Mouse (Mus musculus) left cerebral cortex, postnatal 25 days (tissue): ENCODE results near the gene Brms1l. TPM values are rescaled to one million over a fixed set of nuclear protein-coding genes. Genes with fewer than 3 reads are reported as not detected.
"Not testable (repeated sequence)": the region's sequence is repeated elsewhere in the genome, so short reads cannot be mapped to it uniquely, and the experiment has no call there.

Source experiments
- DNase-seq, 2 experiments: peaks; one replicate each; pipeline ENCODE4 v3.0.0; 2022; ENCODE audit warnings: low spot score in 2 of 2, mixed read lengths in 1 of 2
- intact Hi-C: fragments of 180-260 bp; cut with DNase I; formaldehyde crosslinking; loops from one replicate; pipeline ENCODE4 v1.15.1; 2025
- total RNA-seq, 2 experiments: library from RNA; stranded (reverse); gene quantifications; 2 replicates each; pipeline ENCODE4 v1.2.3; 2021

The Brms1l gene
- total RNA-seq = 10 to 100 TPM; 64.5 to 70.6 TPM

DNA sequence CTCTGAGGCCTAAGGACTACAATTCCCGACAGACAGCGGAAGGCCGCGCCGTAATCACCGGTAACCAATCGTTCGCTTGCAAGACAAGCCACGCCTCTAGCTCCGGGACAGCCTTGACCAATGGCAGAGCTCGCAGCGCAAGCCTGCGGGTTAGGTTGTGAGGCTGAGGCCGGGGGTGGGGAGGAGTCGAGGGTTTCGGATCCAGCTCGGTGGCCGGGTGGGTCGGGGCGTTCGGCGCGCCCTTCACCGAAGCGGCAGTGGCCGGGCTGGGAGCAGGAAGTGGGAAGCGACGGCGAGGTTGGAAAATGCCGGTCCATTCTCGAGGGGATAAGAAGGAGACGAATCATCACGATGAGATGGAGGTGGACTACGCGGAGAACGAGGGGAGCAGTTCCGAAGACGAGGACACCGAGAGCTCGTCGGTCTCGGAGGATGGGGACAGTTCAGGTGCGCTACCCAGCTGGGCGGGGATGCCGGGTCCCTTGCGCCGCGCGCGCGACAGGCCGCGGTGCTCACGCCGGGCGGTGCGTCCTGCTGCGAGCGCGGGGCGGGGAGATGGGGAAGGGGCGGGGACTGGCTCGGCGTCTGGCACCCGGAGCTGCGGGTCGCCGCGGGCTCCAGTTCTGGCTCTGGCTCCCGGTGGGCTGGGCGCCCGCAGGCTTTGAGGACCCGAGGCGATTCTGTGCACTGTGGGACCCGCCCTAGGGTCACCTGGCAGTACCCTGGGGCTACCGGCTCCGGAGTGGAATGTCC, at the start of gene Brms1l:
Gene Brms1l, plus strand, starts transcription at position 126 of the 753 bp plus-strand sequence.
- intact Hi-C loops = loop anchor here (10.0 kb wide), 2 partner anchors 312 to 532 kb away; partner anchors contain the start of gene Ppp2r3c
- peak; percentile 95 to 99 for DNase-seq

DNA sequence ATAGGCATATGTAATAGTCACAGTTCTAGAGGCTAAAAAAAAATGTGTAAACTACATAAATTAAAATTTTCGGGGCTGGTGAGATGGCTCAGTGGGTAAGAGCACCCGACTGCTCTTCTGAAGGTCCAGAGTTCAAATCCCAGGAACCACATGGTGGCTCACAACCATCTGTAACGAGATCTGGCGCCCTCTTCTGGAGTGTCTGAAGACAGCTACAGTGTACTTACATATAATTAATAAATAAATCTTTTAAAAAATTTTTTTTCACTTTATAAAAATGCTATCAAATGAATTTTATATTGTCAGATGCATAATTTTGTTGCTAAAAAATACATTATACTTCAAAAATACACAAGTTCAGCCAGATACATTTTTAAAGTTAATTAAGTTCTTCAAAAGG, 41.6 kb upstream of the Brms1l start:
- intact Hi-C loops = loop anchor here (5.0 kb wide), 1 partner anchor 38 kb away; no protein-coding TSS in a partner anchor
- DNase-seq = not testable (repeated sequence)

GRCm38 (mm10) chr12:55797103-55797502, 39.0 kb upstream of the Brms1l start:
- DNase-seq = no peak
- intact Hi-C loops = no loop called here

GRCm38 (mm10) chr12:55798745-55799144, 37.4 kb upstream of the Brms1l start:
- intact Hi-C loops = no loop called here
- DNase-seq = no peak

DNA sequence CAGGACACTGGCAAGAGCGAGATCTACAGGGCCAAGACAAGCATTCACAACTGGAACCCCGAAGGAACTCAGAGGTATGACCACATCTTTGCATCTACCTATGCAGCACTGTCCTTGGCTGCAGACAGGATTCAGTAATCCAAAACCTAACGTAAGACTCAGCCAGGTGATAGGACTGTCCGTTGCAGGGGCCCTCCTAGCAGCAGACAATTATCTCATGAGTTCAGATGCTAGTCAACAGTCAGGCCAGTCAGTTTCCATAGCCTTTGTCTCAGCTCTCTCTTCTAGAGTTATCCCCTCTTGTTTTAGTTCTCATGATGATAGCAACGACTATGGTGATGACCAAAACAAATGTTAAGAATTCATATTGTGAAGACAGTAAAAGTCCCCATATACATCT, 36.0 kb upstream of the Brms1l start:
- DNase-seq = no peak
- intact Hi-C loops = no loop called here

DNA sequence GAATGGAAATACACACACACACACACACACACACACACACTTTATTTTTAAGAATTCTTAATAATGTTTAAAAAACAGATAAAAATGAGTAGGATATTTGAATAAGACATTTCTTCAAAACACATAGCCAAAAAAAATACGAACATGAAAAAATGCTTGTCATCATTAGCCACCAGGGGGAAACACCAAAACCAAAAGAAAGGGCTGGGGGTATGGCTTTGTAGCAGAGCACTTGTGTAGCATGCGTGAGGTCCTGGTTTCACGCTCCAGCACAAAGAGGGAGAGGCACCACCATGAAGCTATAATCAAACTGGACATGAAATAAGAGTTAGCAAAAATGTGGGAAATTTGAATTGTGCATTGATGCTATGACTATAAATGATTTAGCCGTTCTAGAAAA, 35.0 kb upstream of the Brms1l start:
- intact Hi-C loops = no loop called here
- DNase-seq = no peak

DNA sequence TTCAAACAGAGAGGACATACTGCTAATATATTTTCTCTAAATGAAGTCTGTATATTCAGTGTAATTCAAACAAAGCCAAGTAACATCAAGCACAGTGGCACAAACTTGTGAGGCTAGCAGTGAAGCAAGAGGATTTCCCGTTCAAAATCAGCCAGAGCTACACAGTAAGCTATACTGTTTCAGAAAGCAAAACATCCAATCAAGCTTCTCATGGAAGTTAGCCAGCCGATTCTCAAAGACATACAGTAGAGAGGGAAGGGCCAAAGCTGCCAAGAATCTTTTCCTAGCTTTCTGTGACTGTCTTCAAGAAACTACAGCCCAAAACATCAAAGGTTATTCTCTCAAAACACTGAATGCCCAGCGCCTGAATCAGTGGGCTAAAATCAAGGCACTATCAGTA, 31.1 kb upstream of the Brms1l start:
- peak in 1 of 2 experiments; percentile 31 for DNase-seq
- intact Hi-C loops = no loop called here

DNA sequence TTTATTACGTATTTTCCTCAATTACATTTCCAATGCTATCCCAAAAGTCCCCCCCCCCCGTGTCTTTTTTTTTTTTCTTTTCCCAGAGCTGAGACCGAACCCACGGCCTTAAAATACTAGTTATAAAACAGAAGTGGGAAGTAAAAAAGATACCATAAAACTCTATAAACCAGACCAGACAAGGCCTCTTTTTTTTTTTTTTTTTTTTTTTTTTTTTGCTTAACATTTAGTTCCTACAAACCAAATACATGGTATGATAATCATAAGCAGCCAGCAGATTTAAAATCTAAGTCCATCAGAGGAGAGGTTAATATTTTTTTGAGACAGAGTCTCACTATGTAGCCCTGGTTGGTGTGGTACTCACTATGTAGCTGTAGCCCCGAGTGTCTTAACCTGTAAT, 19.6 kb upstream of the Brms1l start:
- DNase-seq = no peak
- intact Hi-C loops = no loop called here

DNA sequence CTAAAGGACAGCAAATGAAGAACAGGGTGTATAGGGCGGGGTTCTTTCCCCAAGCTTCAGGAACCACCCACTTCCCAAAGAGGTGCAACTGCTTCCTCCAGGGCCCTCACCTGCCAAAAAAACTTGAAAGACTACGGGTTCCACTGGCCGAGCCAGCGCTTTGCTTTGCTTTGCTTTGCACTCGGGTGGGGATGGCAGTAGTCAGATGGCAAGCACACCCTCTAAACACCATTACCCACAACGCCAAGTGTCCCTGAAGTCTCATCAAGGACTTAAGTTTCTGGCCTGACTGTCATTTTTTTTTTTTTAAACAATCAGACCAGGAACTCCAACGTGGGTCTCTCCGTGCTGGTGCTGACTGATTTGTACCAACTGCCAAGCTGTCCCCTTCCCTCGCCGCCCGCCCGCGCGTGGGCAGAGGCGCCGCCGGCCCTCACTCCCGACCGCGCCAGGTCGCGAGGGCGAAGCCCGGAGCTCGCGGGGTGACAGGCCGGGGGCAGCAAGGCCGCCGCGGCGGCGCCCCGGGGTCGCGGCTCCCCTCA, 15.9 kb upstream of the Brms1l start:
- peak; percentile 30 to 53 for DNase-seq
- intact Hi-C loops = no loop called here

- intact Hi-C loops = no loop called here
- DNase-seq = peak; percentile 85 to 92
Observed at GRCm38 (mm10) chr12:55820661-55821314, 15.3 kb upstream of the Brms1l start, which contains the start of gene Ralgapa1. Gene Ralgapa1, minus strand, starts transcription at chr12:55821167.

DNA sequence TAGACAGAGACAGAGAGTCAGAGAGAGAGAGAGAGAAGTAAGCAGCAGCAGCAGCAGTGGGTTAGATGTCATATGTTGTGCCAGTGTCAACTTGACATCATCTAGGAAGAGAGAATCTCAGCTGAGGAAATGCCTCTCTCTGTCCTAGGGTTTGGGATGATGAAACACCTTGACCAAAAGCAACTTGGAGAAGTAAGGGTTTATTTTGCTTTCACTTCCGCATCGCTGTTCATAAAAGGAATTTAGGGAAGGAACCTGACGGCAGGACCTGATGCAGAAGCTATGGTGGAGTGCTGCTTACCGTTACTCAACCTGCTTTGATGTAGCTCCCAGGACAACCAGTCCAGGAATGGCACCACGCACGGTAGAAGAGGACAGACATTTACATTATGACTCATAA, 12.1 kb upstream of the Brms1l start:
- intact Hi-C loops = no loop called here
- no peak for DNase-seq

- intact Hi-C loops = no loop called here
- no peak for DNase-seq
Observed at GRCm38 (mm10) chr12:55825537-55825936, 10.6 kb upstream of the Brms1l start.

DNA sequence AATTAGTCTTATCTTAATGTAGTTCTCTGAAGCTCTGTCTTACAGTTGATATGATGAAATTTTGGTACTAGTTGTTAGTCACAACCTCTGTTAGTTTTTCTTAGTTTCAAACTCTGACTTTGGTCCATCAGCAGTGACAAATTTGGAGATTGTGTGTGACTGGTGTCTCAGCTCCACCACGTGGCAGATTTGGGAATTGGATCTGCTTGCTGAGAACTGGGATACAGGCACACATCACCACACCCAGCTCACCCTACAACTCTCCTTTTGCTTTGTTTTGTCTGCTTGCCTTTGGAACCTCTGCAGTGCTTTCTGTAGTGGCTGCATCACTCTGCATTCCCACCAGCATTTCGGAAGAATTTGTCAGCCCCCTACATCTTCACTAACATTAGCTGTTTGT, 5.0 kb upstream of the Brms1l start:
- DNase-seq = peak; percentile 78 to 82
- intact Hi-C loops = loop anchor here (1.0 to 10.0 kb wide), 5 partner anchors 39 to 526 kb away; partner anchors contain the start of gene Ppp2r3c

GRCm38 (mm10) chr12:55832961-55833360, 3.2 kb upstream of the Brms1l start:
- intact Hi-C loops = loop anchor here (5.0 to 10.0 kb wide), 4 partner anchors 41 to 528 kb away; partner anchors contain the start of gene Ppp2r3c
- no peak for DNase-seq

DNA sequence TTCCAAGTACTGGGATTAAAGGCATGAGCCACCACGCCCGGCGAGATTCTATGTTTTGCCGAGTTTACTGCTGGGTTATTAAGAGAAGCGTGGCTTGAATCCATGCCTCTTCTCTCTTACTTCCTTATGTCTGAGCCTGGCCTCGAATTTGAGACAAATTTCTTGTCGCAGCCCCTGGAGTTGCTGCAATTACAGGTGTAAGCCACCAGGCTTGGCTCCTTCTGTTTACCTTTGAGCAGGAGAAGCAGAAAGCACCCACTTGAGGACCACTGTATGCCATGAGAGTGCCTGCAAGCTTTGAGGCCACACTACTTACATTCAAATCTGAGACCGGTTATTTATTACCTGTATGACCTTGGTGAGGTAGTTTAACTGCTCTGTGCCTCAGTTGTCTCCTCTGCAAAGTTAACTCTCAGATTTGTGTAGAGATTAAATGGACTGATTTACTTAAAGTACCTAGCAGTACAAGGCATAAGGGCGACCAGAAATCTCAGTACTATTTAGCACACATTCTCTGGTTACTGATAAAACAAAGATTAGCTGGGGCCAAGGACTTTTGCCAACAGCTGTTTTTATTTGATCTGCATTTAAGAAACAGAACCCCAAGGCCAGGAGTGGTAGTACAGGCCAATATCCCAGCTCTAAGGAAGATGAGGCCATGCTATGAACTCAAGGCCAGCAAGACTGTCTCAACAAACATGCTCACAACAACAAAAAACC, 2.1 kb upstream of the Brms1l start:
- intact Hi-C loops = loop anchor here (5.0 to 10.0 kb wide), 4 partner anchors 42 to 529 kb away; partner anchors contain the start of gene Ppp2r3c
- DNase-seq = no peak

DNA sequence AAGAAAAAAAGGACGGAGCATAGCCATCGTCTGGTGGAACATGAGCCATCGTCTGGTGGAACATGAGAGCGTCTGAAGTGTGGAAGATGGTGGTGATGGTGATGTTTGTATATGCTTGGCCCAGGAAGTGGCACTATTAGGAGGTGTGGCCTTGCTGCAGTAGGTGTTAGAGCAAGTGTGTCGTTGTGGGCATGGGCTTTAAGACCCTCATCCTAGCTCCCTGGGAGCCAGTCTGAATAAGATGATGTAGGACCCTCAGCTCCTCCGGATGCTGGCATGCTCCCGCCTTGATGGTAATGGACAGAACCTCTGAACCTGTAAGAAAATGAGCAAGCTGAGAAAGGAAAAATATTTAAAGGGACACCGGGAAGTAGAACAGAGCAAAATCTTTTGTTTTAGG, 1.2 kb upstream of the Brms1l start:
- intact Hi-C loops = loop anchor here (5.0 to 10.0 kb wide), 4 partner anchors 43 to 530 kb away; partner anchors contain the start of gene Ppp2r3c
- no peak for DNase-seq

DNA sequence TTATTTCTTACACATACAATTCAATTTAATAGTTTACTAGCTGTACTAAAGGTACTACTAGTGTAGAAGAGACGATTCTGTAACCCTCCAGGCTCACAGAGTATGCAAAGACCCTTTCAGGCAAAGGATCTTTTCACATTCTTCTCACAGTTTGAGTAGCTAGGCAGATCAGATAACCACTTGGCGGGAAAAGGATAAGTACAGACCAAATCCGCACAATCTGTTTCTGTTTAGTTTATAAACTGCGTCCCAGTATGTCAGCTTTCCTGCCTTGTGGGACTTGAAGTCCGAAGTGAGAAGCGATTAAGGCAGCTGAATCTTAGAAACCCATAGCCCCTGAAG, 296 bp upstream of the Brms1l start:
- DNase-seq = no peak
- intact Hi-C loops = loop anchor here (10.0 kb wide), 2 partner anchors 311 to 531 kb away; partner anchors contain the start of gene Ppp2r3c

- intact Hi-C loops = loop anchor here (10.0 kb wide), 2 partner anchors 313 to 533 kb away; partner anchors contain the start of gene Ppp2r3c
Observed at GRCm38 (mm10) chr12:55837495-55837894, 1.4 kb downstream of the Brms1l start.

DNA sequence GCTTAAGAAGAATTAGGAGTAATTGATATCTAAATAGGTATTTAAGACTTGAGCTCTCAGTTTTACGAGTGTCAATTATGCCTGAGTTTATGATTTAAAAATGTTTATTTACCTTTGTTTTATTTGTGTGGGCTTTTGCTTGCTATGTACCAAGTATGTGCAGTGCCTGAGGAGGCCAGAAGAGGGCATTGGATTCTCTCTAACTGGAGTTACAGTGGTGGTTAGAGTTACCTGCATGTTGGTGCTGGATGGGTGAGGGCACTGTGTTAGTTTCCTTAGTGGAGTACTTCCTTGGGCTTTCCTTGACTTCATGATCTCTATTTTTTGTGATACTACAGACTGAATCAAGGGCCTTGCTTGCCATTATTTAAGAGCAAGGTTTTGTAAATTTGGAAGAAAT, 10.6 kb downstream of the Brms1l start:
- intact Hi-C loops = no loop called here
- peak in 1 of 2 experiments; percentile 10 for DNase-seq

More at GRCm38 (mm10) chr12:55837495-55837894, 1.4 kb downstream of the Brms1l start:
- no peak for DNase-seq

- intact Hi-C loops = no loop called here
Observed at GRCm38 (mm10) chr12:55847851-55848250, 11.7 kb downstream of the Brms1l start.

More at GRCm38 (mm10) chr12:55847851-55848250, 11.7 kb downstream of the Brms1l start:
- DNase-seq = no peak
